Mouse (Mus musculus) CH12.LX (cell line): ENCODE measurements around the gene Nppc. TPM values are rescaled to one million over a fixed set of nuclear protein-coding genes. Genes with fewer than 3 reads are reported as not detected.

Experiments used
- DNase-seq: peaks from one replicate; pipeline ENCODE4 v3.0.0-alpha.2; 2013; ENCODE audit errors: extremely low read depth
- H3K27ac ChIP-seq: 2 replicates; pipeline ENCODE4 v1.5.1; 2012; ENCODE audit warnings: low read depth, mild to moderate bottlenecking, control low read depth, moderate library complexity; ENCODE audit not compliant: insufficient read depth
- H3K27me3 ChIP-seq: replicated peaks from 2 replicates; pipeline ENCODE3; 2012; ENCODE audit warnings: inconsistent platforms
- H3K36me3 ChIP-seq, 2 experiments: replicated peaks in 1 of 2; 2 replicates each; pipeline versions ENCODE3 to v1.6.1; 2012; ENCODE audit warnings: inconsistent platforms in 1 of 2, low read length in 1 of 2, mild to moderate bottlenecking in 1 of 2, mixed read lengths in 1 of 2, moderate library complexity in 1 of 2; ENCODE audit not compliant: control insufficient read depth in 1 of 2, insufficient read depth in 1 of 2
- H3K4me1 ChIP-seq, 2 experiments: 2 replicates each; pipeline ENCODE4 v1.6.1; 2012; ENCODE audit warnings: inconsistent platforms in 1 of 2, moderate library complexity in 1 of 2; ENCODE audit not compliant: insufficient read depth in 2 of 2, control insufficient read depth in 1 of 2
- H3K4me2 ChIP-seq: 2 replicates; pipeline ENCODE4 v1.6.1; 2012; ENCODE audit warnings: low read depth, mild to moderate bottlenecking, control low read depth; ENCODE audit not compliant: poor library complexity, insufficient read depth, severe bottlenecking
- H3K4me3 ChIP-seq, 3 experiments: fragments of 150-350 bp in 1 of 3; sonication (generic) in 1 of 3; replicated peaks in 1 of 3; 2 replicates each; pipeline versions ENCODE3 to v1.5.1; 2011 to 2012; ENCODE audit warnings: low read depth in 2 of 3, low read length in 2 of 3, mild to moderate bottlenecking in 2 of 3, moderate library complexity in 2 of 3, control low read depth in 1 of 3, improper control_type of control experiment in 1 of 3, inconsistent platforms in 1 of 3, mixed read lengths in 1 of 3; ENCODE audit not compliant: poor library complexity in 1 of 3
- H3K79me2 ChIP-seq: replicated peaks from 2 replicates; pipeline ENCODE4 v1.6.1; 2012; ENCODE audit warnings: mild to moderate bottlenecking, moderate library complexity; ENCODE audit not compliant: control insufficient read depth, poor library complexity, insufficient read depth, severe bottlenecking; ENCODE audit errors: extremely low read depth
- H3K9ac ChIP-seq: 2 replicates; pipeline ENCODE4 v1.6.1; 2012; ENCODE audit warnings: low read depth, mild to moderate bottlenecking, control low read depth, moderate library complexity; ENCODE audit not compliant: insufficient read depth
- H3K9me3 ChIP-seq: replicated peaks from 2 replicates; pipeline ENCODE3; 2012; ENCODE audit warnings: low read length, inconsistent platforms, mixed read lengths
- BHLHE40 ChIP-seq: IDR thresholded peaks from 2 replicates; pipeline ENCODE4 v1.6.1; 2011; ENCODE audit warnings: mild to moderate bottlenecking, low read depth, low read length, improper control_type of control experiment
- CHD1 ChIP-seq: IDR thresholded peaks from 2 replicates; pipeline ENCODE4 v1.6.1; 2012; ENCODE audit warnings: low read depth, low read length, improper control_type of control experiment, inconsistent platforms
- CTCF ChIP-seq, 2 experiments: IDR thresholded peaks in 1 of 2; conservative IDR thresholded peaks in 1 of 2; 2 replicates each; pipeline ENCODE4 v1.5.1; 2011 to 2012; ENCODE audit warnings: low read depth in 2 of 2, low read length in 2 of 2, improper control_type of control experiment in 1 of 2, inconsistent platforms in 1 of 2, mild to moderate bottlenecking in 1 of 2, moderate library complexity in 1 of 2
- E2F4 ChIP-seq: IDR thresholded peaks from 2 replicates; pipeline ENCODE4 v1.6.1; 2011; ENCODE audit warnings: low read depth, low read length, improper control_type of control experiment; ENCODE audit not compliant: insufficient replicate concordance
- ELF1 ChIP-seq: IDR thresholded peaks from 2 replicates; pipeline ENCODE4 v1.6.1; 2014; ENCODE audit warnings: low read depth, mild to moderate bottlenecking, inconsistent platforms, low read length, improper control_type of control experiment
- GABPA ChIP-seq: IDR thresholded peaks from 2 replicates; pipeline ENCODE4 v1.6.1; 2012; ENCODE audit warnings: low read depth, low read length, improper control_type of control experiment, inconsistent platforms; ENCODE audit not compliant: insufficient replicate concordance
- HCFC1 ChIP-seq: IDR thresholded peaks from 2 replicates; pipeline ENCODE4 v1.6.1; 2012; ENCODE audit warnings: low read depth, mild to moderate bottlenecking, inconsistent platforms, low read length, improper control_type of control experiment
- JUN ChIP-seq: IDR thresholded peaks from 2 replicates; pipeline ENCODE4 v1.6.1; 2011; ENCODE audit warnings: low read depth, mild to moderate bottlenecking, low read length, improper control_type of control experiment, moderate library complexity; ENCODE audit not compliant: insufficient read depth
- JUND ChIP-seq: conservative IDR thresholded peaks from 2 replicates; pipeline ENCODE4 v1.6.1; 2011; ENCODE audit warnings: low read depth, low read length, improper control_type of control experiment
- KAT2A ChIP-seq: IDR thresholded peaks from 2 replicates; pipeline ENCODE4 v1.6.1; 2012; ENCODE audit warnings: low read length, improper control_type of control experiment, inconsistent platforms; ENCODE audit not compliant: insufficient replicate concordance
- MAFK ChIP-seq: IDR thresholded peaks from 2 replicates; pipeline ENCODE4 v1.6.1; 2011; ENCODE audit warnings: low read length, improper control_type of control experiment; ENCODE audit not compliant: insufficient replicate concordance
- MXI1 ChIP-seq: IDR thresholded peaks from 2 replicates; pipeline ENCODE4 v1.6.1; 2011; ENCODE audit warnings: mild to moderate bottlenecking, low read depth, low read length, improper control_type of control experiment
- NELFE ChIP-seq: IDR thresholded peaks from 2 replicates; pipeline ENCODE4 v1.6.1; 2011; ENCODE audit warnings: low read depth, low read length, improper control_type of control experiment
- PAX5 ChIP-seq: IDR thresholded peaks from 2 replicates; pipeline ENCODE4 v1.6.1; 2012; ENCODE audit warnings: low read length, inconsistent platforms, mixed read lengths
- POLR2A ChIP-seq: IDR thresholded peaks from 2 replicates; pipeline ENCODE4 v1.6.1; 2011; ENCODE audit warnings: low read depth, mild to moderate bottlenecking, improper control_type of control experiment, low read length
- RCOR1 ChIP-seq: conservative IDR thresholded peaks from 2 replicates; pipeline ENCODE4 v1.6.1; 2012; ENCODE audit warnings: low read depth, mild to moderate bottlenecking, inconsistent platforms, low read length, improper control_type of control experiment
- SIN3A ChIP-seq: IDR thresholded peaks from 2 replicates; pipeline ENCODE4 v1.6.1; 2012; ENCODE audit warnings: low read length, improper control_type of control experiment, inconsistent platforms
- TBP ChIP-seq: conservative IDR thresholded peaks from 2 replicates; pipeline ENCODE4 v1.6.1; 2011; ENCODE audit warnings: low read depth, low read length, improper control_type of control experiment
- UBTF ChIP-seq: IDR thresholded peaks from 2 replicates; pipeline ENCODE4 v1.6.1; 2012; ENCODE audit warnings: low read depth, mild to moderate bottlenecking, inconsistent platforms, low read length, improper control_type of control experiment, moderate library complexity
- ZC3H11A ChIP-seq: IDR thresholded peaks from 2 replicates; pipeline ENCODE4 v1.6.1; 2012; ENCODE audit warnings: low read depth, mild to moderate bottlenecking, inconsistent platforms, low read length, improper control_type of control experiment
- ZKSCAN1 ChIP-seq: IDR thresholded peaks from 2 replicates; pipeline ENCODE4 v1.6.1; 2012; ENCODE audit warnings: low read depth, inconsistent platforms, low read length, improper control_type of control experiment, borderline replicate concordance
- ZNF384 ChIP-seq: IDR thresholded peaks from 2 replicates; pipeline ENCODE4 v1.6.1; 2012; ENCODE audit warnings: low read depth, low read length, improper control_type of control experiment, inconsistent platforms
- dilution Hi-C: fragments of 300-500 bp; cut with MboI; formaldehyde crosslinking; loops from 2 replicates; pipeline ENCODE4 v1.14.3; 2020; ENCODE audit warnings: low sequenced_read_pairs; ENCODE audit not compliant: extremely low pct_unique_long_range_greater_than_20kb, extremely low pct_ligation_motif_present
- in situ Hi-C: fragments of 300-500 bp; cut with MboI; formaldehyde crosslinking; loops from 3 replicates; pipeline ENCODE4 v1.14.3; 2019; ENCODE audit warnings: low sequenced_read_pairs, low pct_ligation_motif_present, low pct_unique_long_range_greater_than_20kb, mixed read lengths
- polyA plus RNA-seq: library from polyadenylated mRNA; unstranded; fragments of >175 nt; gene quantifications from 2 replicates; pipeline ENCODE4 v1.2.1, GENCODE M21; 2012; ENCODE audit warnings: low read depth; ENCODE audit not compliant: insufficient read length
- total RNA-seq, 2 experiments: library from RNA; depleted of rRNA; stranded (reverse); fragments of 300-350 nt in 1 of 2; fragments of >200 nt in 1 of 2; gene quantifications; 2 replicates each; pipeline ENCODE4 v1.2.3; 2012 to 2014

Nppc gene
- total and polyA plus RNA-seq, 3 experiments: 0.13 TPM; not detected in 2

- H3K27ac ChIP-seq: no peak overlapping the region
- no peaks in the 10 kb centered on the region for H3K27me3 ChIP-seq
- no peak overlapping the region for H3K4me2 ChIP-seq
- dilution Hi-C loops: no loop called here
- no peaks in the 10 kb centered on the region for H3K36me3 ChIP-seq
- H3K4me1 ChIP-seq: peaks cover 7 to 23% of the 10 kb centered on the region in 2 experiments
- H3K79me2 ChIP-seq: no peaks in the 10 kb centered on the region
- H3K9me3 ChIP-seq: no peaks in the 10 kb centered on the region
- no peak for DNase-seq
- TF ChIP-seq ZKSCAN1 (no peak), MXI1 (no peak), ZNF384 (no peak), RCOR1 (no peak), POLR2A (no peak), CHD1 (no peak), BHLHE40 (no peak), ELF1 (no peak), CTCF (conservative IDR thresholded peaks at IDR 0.05 in 1 of 2, IDR thresholded peaks at IDR 0.05 in 1 of 2; ENCODE audit: low read depth in 2 of 2, low read length in 2 of 2) (no peak), E2F4 (no peak), PAX5 (no peak), GABPA (no peak), UBTF (no peak), NELFE (no peak), MAFK (no peak), KAT2A (no peak), JUND (no peak), HCFC1 (no peak)
- in situ Hi-C loops: no loop called here
- H3K9ac ChIP-seq: no peak overlapping the region
- H3K4me3 ChIP-seq: no peak overlapping the region
These were observed 42.1 kb downstream of the Nppc start for GRCm38 (mm10) chr1:86628270-86628669.

GRCm38 (mm10) chr1:86623001-86624000 is 47.1 kb downstream of the Nppc start:
- no peak for DNase-seq
- H3K79me2 ChIP-seq: no peaks in the 10 kb centered on the region
- no peaks in the 10 kb centered on the region for H3K27me3 ChIP-seq
- no peak overlapping the region for H3K9ac ChIP-seq
- dilution Hi-C loops: no loop called here
- H3K4me1 ChIP-seq: peaks cover 7 to 12% of the 10 kb centered on the region in 2 experiments
- H3K4me3 ChIP-seq: no peak overlapping the region
- in situ Hi-C loops: no loop called here
- TF ChIP-seq SIN3A: no peak
- TF ChIP-seq ELF1: no peak
- no peak for TF ChIP-seq TBP
- no peak for TF ChIP-seq E2F4
- TF ChIP-seq ZC3H11A: no peak
- TF ChIP-seq HCFC1: no peak
- no peak for TF ChIP-seq ZKSCAN1
- TF ChIP-seq POLR2A: no peak
- no peak for TF ChIP-seq JUN
- H3K4me2 ChIP-seq: no peak overlapping the region
- H3K36me3 ChIP-seq: no peaks in the 10 kb centered on the region
- H3K27ac ChIP-seq: no peak overlapping the region
- no peaks in the 10 kb centered on the region for H3K9me3 ChIP-seq
